Mouse (Mus musculus) heart, postnatal 0 days (tissue): ENCODE results near the gene Acvr1b. TPM values are rescaled to one million over a fixed set of nuclear protein-coding genes. Genes with fewer than 3 reads are reported as not detected.
A peak's percentile ranks its signal among the peaks of the same experiment; 100 is the strongest.

Experiments used
- ATAC-seq: fragments of 200-750 bp; cut with Nextera tagmentation; 2 replicates; pipeline ENCODE4 v1.8.0; 2017; ENCODE audit warnings: low read depth, moderate number of reproducible peaks, moderate library complexity; ENCODE audit not compliant: insufficient read depth
- DNase-seq: peaks from one replicate; pipeline ENCODE4 v3.0.0-alpha.2; 2016; ENCODE audit warnings: low spot score
- H3K27ac ChIP-seq: fragments of 300-500 bp; sonication (generic); 2 replicates; pipeline ENCODE4 v1.5.1; 2014; ENCODE audit warnings: low read depth, mild to moderate bottlenecking
- H3K27me3 ChIP-seq: fragments of 300-500 bp; sonication (generic); 2 replicates; pipeline ENCODE4 v1.6.1; 2014; ENCODE audit warnings: low read length, mixed read lengths; ENCODE audit not compliant: control insufficient read depth, insufficient read depth
- H3K36me3 ChIP-seq: fragments of 300-500 bp; sonication (generic); replicated peaks from 2 replicates; pipeline ENCODE4 v1.6.1; 2014; ENCODE audit warnings: low read length, mixed read lengths; ENCODE audit not compliant: control insufficient read depth, insufficient read depth
- H3K4me1 ChIP-seq: fragments of 300-500 bp; sonication (generic); 2 replicates; pipeline ENCODE4 v1.6.1; 2014; ENCODE audit warnings: antibody characterized with exemption; ENCODE audit not compliant: control insufficient read depth, insufficient read depth
- H3K4me2 ChIP-seq: fragments of 300-500 bp; sonication (generic); 2 replicates; pipeline ENCODE4 v1.6.1; 2014; ENCODE audit warnings: low read depth, mild to moderate bottlenecking, low read length, moderate library complexity
- H3K4me3 ChIP-seq: fragments of 300-500 bp; sonication (generic); 2 replicates; pipeline ENCODE4 v1.5.1; 2014; ENCODE audit warnings: low read depth, low read length
- H3K9ac ChIP-seq: fragments of 300-500 bp; sonication (generic); replicated peaks from 2 replicates; pipeline ENCODE4 v1.6.1; 2014; ENCODE audit warnings: low read depth, low read length, mixed read lengths
- H3K9me3 ChIP-seq: fragments of 300-500 bp; sonication (generic); replicated peaks from 2 replicates; pipeline ENCODE4 v1.6.1; 2016; ENCODE audit warnings: low read length; ENCODE audit not compliant: control insufficient read depth
- CTCF ChIP-seq: IDR thresholded peaks from 2 replicates; pipeline ENCODE4 v1.5.1; 2016; ENCODE audit warnings: antibody characterized with exemption, control low read depth, low read depth
- EP300 ChIP-seq: IDR thresholded peaks from 2 replicates; pipeline ENCODE4 v1.6.1; 2016; ENCODE audit warnings: antibody characterized with exemption, low read depth
- WGBS: fragments of 180-500 bp; shearing (Covaris S2); extraction: QIAGEN DNeasy Blood & Tissue Kit; methylation state at CpG from one replicate; pipeline ENCODE4 v1.1.7; 2014; 5-methylcytosine and 5-hydroxymethylcytosine counted together
- polyA plus RNA-seq: library from polyadenylated mRNA; unstranded; fragments of >200 nt; fragmentation: Nextera tagmentation; extraction: Ambion mirVana; gene quantifications from 2 replicates; pipeline ENCODE4 v1.2.1, GENCODE M21; 2015
- total RNA-seq: library from RNA; depleted of rRNA; stranded (reverse); fragments of >200 nt; gene quantifications from 2 replicates; pipeline ENCODE4 v1.2.3, GENCODE M21; 2014; ENCODE audit warnings: low replicate concordance

Gene Acvr1b
- total and polyA plus RNA-seq, 2 experiments from 2014 or later: 5.8 to 25.9 TPM

GRCm38 (mm10) chr15:101131498-101131897, 42.4 kb upstream of the Acvr1b start:
- peak overlapping the region; percentile 19 for H3K4me2 ChIP-seq
- H3K4me3 ChIP-seq: no peak overlapping the region
- no peak overlapping the region for H3K27ac ChIP-seq
- no peak overlapping the region for H3K9ac ChIP-seq
- no peaks in the 10 kb centered on the region for H3K9me3 ChIP-seq
- peaks cover 20% of the 10 kb centered on the region for H3K4me1 ChIP-seq
- H3K36me3 ChIP-seq: no peaks in the 10 kb centered on the region
- H3K27me3 ChIP-seq: peaks cover 35% of the 10 kb centered on the region
- DNase-seq (no peak), ATAC-seq (no peak)
- WGBS: 9% methylated on average over 11 of the region's 11 CpGs
- no peak for TF ChIP-seq EP300
- TF ChIP-seq CTCF: no peak

GRCm38 (mm10) chr15:101132041-101132440, 41.8 kb upstream of the Acvr1b start:
- no peak overlapping the region for H3K4me3 ChIP-seq
- H3K27ac ChIP-seq: peak overlapping the region; percentile 62; the same call in 1 of the 2 replicates
- H3K36me3 ChIP-seq: no peaks in the 10 kb centered on the region
- DNase-seq: no peak
- peak overlapping the region; percentile 19 for H3K4me2 ChIP-seq
- no peaks in the 10 kb centered on the region for H3K9me3 ChIP-seq
- peaks cover 20% of the 10 kb centered on the region for H3K4me1 ChIP-seq
- WGBS: 50% methylated on average over 6 of the region's 6 CpGs
- ATAC-seq: no peak
- TF ChIP-seq EP300: no peak
- TF ChIP-seq CTCF: no peak
- H3K27me3 ChIP-seq: peaks cover 33% of the 10 kb centered on the region
- H3K9ac ChIP-seq: no peak overlapping the region

DNA sequence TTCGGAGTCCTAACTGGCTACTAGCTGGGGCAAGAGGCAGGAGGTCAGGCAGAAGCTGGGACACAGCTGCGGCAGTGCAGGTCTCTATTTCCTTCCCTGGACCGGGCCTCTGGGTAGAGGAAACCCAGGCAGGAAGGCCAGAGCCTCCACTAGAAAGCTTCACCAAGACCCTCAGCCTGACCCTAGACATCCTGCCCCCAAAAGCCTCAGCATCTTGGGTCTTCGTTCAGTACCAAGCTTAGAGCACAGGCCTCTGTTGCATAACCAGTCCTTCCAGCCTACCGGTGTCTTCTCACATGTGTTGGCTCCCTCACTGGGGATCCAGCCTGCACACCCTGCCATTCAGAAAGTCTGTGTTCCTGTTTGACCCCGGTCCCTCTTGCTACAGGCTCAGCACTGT, 41.1 kb upstream of the Acvr1b start:
- Histone ChIP-seq H3K36me3 (no peaks in the 10 kb centered on the region), H3K4me3 (no peak overlapping the region), H3K4me2 (no peak overlapping the region), H3K27ac (peak overlapping the region; percentile 62), H3K9me3 (no peaks in the 10 kb centered on the region), H3K27me3 (peaks cover 31% of the 10 kb centered on the region), H3K4me1 (peaks cover 18% of the 10 kb centered on the region), H3K9ac (no peak overlapping the region)
- WGBS: 63% methylated on average over 6 of the region's 6 CpGs
- DNase-seq (no peak), ATAC-seq (no peak)
- TF ChIP-seq CTCF: no peak
- no peak for TF ChIP-seq EP300

DNA sequence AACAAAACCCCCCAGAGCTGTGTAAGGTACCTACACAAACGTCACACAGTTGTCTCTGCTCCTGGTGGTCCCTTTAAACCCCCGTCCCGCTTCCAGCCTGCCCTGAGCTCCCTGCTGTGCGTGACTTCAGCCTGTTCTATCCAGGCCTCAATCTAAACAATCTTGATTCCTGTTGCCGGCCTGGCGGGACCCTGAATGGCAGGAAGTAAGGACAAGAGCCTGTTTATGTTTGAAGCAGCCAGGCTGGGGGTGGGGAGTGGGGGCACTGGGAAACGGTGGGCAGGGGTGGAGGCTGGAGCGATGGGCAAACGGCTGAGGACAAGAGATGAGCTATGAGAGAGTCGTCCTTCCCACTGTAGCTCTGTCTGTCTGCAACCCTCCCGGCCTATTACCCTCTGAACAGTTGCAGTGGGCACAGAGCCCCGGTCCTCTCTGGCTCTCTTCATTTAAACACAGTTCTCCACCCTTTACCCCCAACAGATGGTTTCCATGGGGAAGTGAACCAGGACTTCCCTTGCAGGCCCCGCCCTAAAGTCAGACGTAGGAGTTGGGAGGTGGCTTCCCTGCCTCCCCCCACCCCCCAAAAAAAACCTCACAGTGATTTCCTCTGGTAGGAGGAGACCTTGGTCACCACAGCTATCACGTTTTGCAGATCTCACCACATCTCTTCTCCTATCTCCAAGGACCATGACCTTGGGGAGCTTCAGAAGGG, 39.7 kb upstream of the Acvr1b start:
- ATAC-seq (peak; percentile 42; the same call in 1 of the 2 replicates), DNase-seq (no peak)
- peak overlapping the region; percentile 27 for H3K4me3 ChIP-seq
- H3K27ac ChIP-seq: peak overlapping the region; percentile 62
- peaks cover 20% of the 10 kb centered on the region for H3K27me3 ChIP-seq
- no peaks in the 10 kb centered on the region for H3K36me3 ChIP-seq
- no peaks in the 10 kb centered on the region for H3K9me3 ChIP-seq
- peaks cover 11% of the 10 kb centered on the region for H3K4me1 ChIP-seq
- H3K9ac ChIP-seq: no peak overlapping the region
- peak overlapping the region; percentile 44 for H3K4me2 ChIP-seq
- no peak for TF ChIP-seq EP300
- no peak for TF ChIP-seq CTCF
- WGBS: 43% methylated on average over 15 of the region's 15 CpGs

- 34% methylated on average over 8 of the region's 8 CpGs for WGBS
- Histone ChIP-seq H3K9ac (no peak overlapping the region), H3K36me3 (no peaks in the 10 kb centered on the region), H3K4me1 (peaks cover 24% of the 10 kb centered on the region), H3K27me3 (peaks cover 11% of the 10 kb centered on the region; the same call in 1 of the 2 replicates), H3K9me3 (no peaks in the 10 kb centered on the region), H3K27ac (0 out of 2 replicates have a peak overlapping the region, but pooled peaks have one; percentile 62), H3K4me2 (peak overlapping the region; percentile 44), H3K4me3 (peak overlapping the region; percentile 19)
- TF ChIP-seq CTCF (no peak), EP300 (no peak)
- no peak for DNase-seq
- no peak for ATAC-seq
These were observed 38.5 kb upstream of the Acvr1b start for GRCm38 (mm10) chr15:101135405-101135804.

DNA sequence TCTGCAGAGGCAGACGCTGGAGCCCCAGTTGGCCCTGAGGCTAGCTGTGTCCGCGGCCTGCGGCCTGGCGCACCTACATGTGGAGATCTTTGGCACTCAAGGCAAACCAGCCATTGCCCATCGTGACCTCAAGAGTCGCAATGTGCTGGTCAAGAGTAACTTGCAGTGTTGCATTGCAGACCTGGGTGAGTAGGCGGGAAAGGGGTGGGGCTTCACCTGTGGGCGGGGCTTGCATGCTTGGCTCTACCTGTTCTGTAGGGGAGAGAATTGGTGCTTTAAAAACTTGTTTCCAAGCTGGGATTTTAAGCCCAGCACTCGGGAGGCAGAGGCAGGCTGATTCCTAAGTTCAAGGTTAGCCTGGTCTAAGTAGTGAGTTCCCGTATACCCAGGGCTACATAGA, 36.4 kb upstream of the Acvr1b start:
- H3K4me2 ChIP-seq: no peak overlapping the region
- H3K9ac ChIP-seq: no peak overlapping the region
- no peak for DNase-seq
- H3K4me3 ChIP-seq: no peak overlapping the region
- no peak overlapping the region for H3K27ac ChIP-seq
- H3K27me3 ChIP-seq: peaks cover 3% of the 10 kb centered on the region; the same call in 1 of the 2 replicates
- H3K9me3 ChIP-seq: no peaks in the 10 kb centered on the region
- peaks cover 24% of the 10 kb centered on the region for H3K4me1 ChIP-seq
- TF ChIP-seq CTCF (no peak), EP300 (no peak)
- 83% methylated on average over 11 of the region's 11 CpGs for WGBS
- no peaks in the 10 kb centered on the region for H3K36me3 ChIP-seq
- no peak for ATAC-seq
